Mouse (Mus musculus): Measurements from ENCODE around the gene Apol10a. TPM values are rescaled to one million over a fixed set of nuclear protein-coding genes. Genes with fewer than 3 reads are reported as not detected.

The Apol10a gene
- polyA plus RNA-seq (2012; rRNA removed): 0.02 TPM in 1 of 2 replicates, not detected in the other

GRCm38 (mm10) chr15:77476693-77477092 lies at the start of gene Apol10a:
Gene Apol10a (plus strand): TSS chr15:77477047.

GRCm38 (mm10) chr15:77447392-77447791 lies 29.5 kb upstream of the Apol10a start, which contains the start of gene Apol7b:
Gene Apol7b (minus strand): TSS chr15:77447492.

GRCm38 (mm10) chr15:77507966-77508365 lies 31.1 kb downstream of the Apol10a start, which contains the start of gene Apol11a:
Gene Apol11a (plus strand): TSS chr15:77508271.

GRCm38 (mm10) chr15:77533216-77533615 lies 56.4 kb downstream of the Apol10a start, which contains the start of gene Apol7c:
Gene Apol7c (minus strand): TSS chr15:77533316.

Other genes with a start within 250 kb of the Apol10a start
- gene Rbfox2, start 170.0 kb upstream of the Apol10a start, polyA plus RNA-seq (2012; rRNA removed): 102 and 173 TPM in 2 replicates
- gene Apol7a, start 77.9 kb upstream of the Apol10a start, polyA plus RNA-seq (2012; rRNA removed): not detected in 2 replicates
- gene Apol9a, start 65.9 kb upstream of the Apol10a start, polyA plus RNA-seq (2012; rRNA removed): 0.04 TPM in 1 of 2 replicates, not detected in the other
- not detected in 2 replicates for gene Apol7b, start 29.6 kb upstream of the Apol10a start, polyA plus RNA-seq (2012; rRNA removed)
- gene Apol11a, start 31.2 kb downstream of the Apol10a start, polyA plus RNA-seq (2012; rRNA removed): 0.04 TPM in 1 of 2 replicates, not detected in the other
- gene Apol7c, start 56.3 kb downstream of the Apol10a start, polyA plus RNA-seq (2012; rRNA removed): not detected in 2 replicates
- not detected in 2 replicates for gene 1700025B11Rik, start 84.8 kb downstream of the Apol10a start, polyA plus RNA-seq (2012; rRNA removed)
- gene Apol10b, start 119.1 kb downstream of the Apol10a start, polyA plus RNA-seq (2012; rRNA removed): 0.02 and 0.05 TPM in 2 replicates
- gene Gm36245, start 122.2 kb downstream of the Apol10a start, polyA plus RNA-seq (2012; rRNA removed): not detected in 2 replicates
- 0.06 TPM in 1 of 2 replicates, not detected in the other for gene Apol11b, start 166.2 kb downstream of the Apol10a start, polyA plus RNA-seq (2012; rRNA removed)
- gene Apol7e, start 221.8 kb downstream of the Apol10a start, polyA plus RNA-seq (2012; rRNA removed): not detected in 2 replicates